Mouse (Mus musculus): ENCODE measurements at regions not wholly inside any gene's neighbourhood (a gene's known extent, or its start where the extent isn't known, plus 50 kb on each side); places are given as distances from the start of the nearest gene placed in this dataset.

- no peak for TF ChIP-seq ZMIZ1 (IDR thresholded peaks at IDR 0.05; ENCODE audit: low read depth, low read length)
- no peak for TF ChIP-seq E2F4 (IDR thresholded peaks at IDR 0.05; ENCODE audit: borderline replicate concordance, low read depth, low read length)
- TF ChIP-seq SMC3 (IDR thresholded peaks at IDR 0.05; ENCODE audit: low read depth, low read length), result no peak
- no peak for TF ChIP-seq SIN3A (IDR thresholded peaks at IDR 0.05; ENCODE audit: low read length)
- TF ChIP-seq CTCF (IDR thresholded peaks at IDR 0.05 in 2 of 3, conservative IDR thresholded peaks at IDR 0.05 in 1 of 3; ENCODE audit: control insufficient read depth in 1 of 3, insufficient read depth in 1 of 3, low read depth in 2 of 3, low read length in 3 of 3, poor library complexity in 1 of 3, severe bottlenecking in 1 of 3), result no peak
Observed at GRCm38 (mm10) chr3:150146635-150147034, 1156.3 kb upstream of the Adgrl2 start.

Measured in MEL (cell line).